Mouse (Mus musculus) midbrain, postnatal 0 days (tissue): Measurements from ENCODE around the gene Akap5. TPM values are rescaled to one million over a fixed set of nuclear protein-coding genes. Genes with fewer than 3 reads are reported as not detected.

ENCODE experiments used
- ATAC-seq: fragments of 200-750 bp; cut with Nextera tagmentation; 2 replicates; pipeline ENCODE4 v1.8.0; 2017; ENCODE audit warnings: moderate number of reproducible peaks, mild to moderate bottlenecking, moderate TSS enrichment, moderate library complexity; ENCODE audit not compliant: low FRiP score
- DNase-seq: peaks from one replicate; pipeline ENCODE4 v3.0.0-alpha.2; 2015; ENCODE audit warnings: low spot score
- H3K27ac ChIP-seq: fragments of 300-500 bp; sonication (generic); 2 replicates; pipeline ENCODE4 v1.5.1; 2014; ENCODE audit warnings: low read depth, mild to moderate bottlenecking, low read length, mixed read lengths
- H3K27me3 ChIP-seq: fragments of 300-500 bp; sonication (generic); 2 replicates; pipeline ENCODE4 v1.6.1; 2014; ENCODE audit warnings: low read length, control low read depth, mixed read lengths; ENCODE audit not compliant: insufficient read depth
- H3K36me3 ChIP-seq: fragments of 300-500 bp; sonication (generic); 2 replicates; pipeline ENCODE4 v1.6.1; 2014; ENCODE audit warnings: low read length, control low read depth, mixed read lengths; ENCODE audit not compliant: insufficient read depth
- H3K4me1 ChIP-seq: fragments of 300-500 bp; sonication (generic); 2 replicates; pipeline ENCODE4 v1.6.1; 2014; ENCODE audit warnings: mild to moderate bottlenecking, control low read depth, antibody characterized with exemption, low read length, mixed read lengths; ENCODE audit not compliant: insufficient read depth
- H3K4me2 ChIP-seq: fragments of 300-500 bp; sonication (generic); 2 replicates; pipeline ENCODE4 v1.6.1; 2014; ENCODE audit warnings: low read depth, mild to moderate bottlenecking, low read length, mixed read lengths; ENCODE audit not compliant: poor library complexity, severe bottlenecking
- H3K4me3 ChIP-seq: fragments of 300-500 bp; sonication (generic); 2 replicates; pipeline ENCODE4 v1.5.1; 2014; ENCODE audit warnings: low read depth, mild to moderate bottlenecking, low read length, moderate library complexity
- H3K9ac ChIP-seq: fragments of 300-500 bp; sonication (generic); replicated peaks from 2 replicates; pipeline ENCODE4 v1.6.1; 2014; ENCODE audit warnings: mild to moderate bottlenecking, low read length, moderate library complexity, mixed read lengths; ENCODE audit not compliant: poor library complexity, severe bottlenecking
- H3K9me3 ChIP-seq: fragments of 300-500 bp; sonication (generic); 2 replicates; pipeline ENCODE4 v1.6.1; 2016; ENCODE audit warnings: low read length, control low read depth
- CTCF ChIP-seq: IDR thresholded peaks from 2 replicates; pipeline ENCODE4 v1.5.1; 2016; ENCODE audit warnings: antibody characterized with exemption, mild to moderate bottlenecking
- WGBS: fragments of 180-500 bp; shearing (Covaris S2); extraction: QIAGEN DNeasy Blood & Tissue Kit; methylation state at CpG from one replicate; pipeline ENCODE4 v1.1.7; 2014; 5-methylcytosine and 5-hydroxymethylcytosine counted together
- polyA plus RNA-seq: library from polyadenylated mRNA; unstranded; fragments of >200 nt; fragmentation: Nextera tagmentation; extraction: Ambion mirVana; gene quantifications from 2 replicates; pipeline ENCODE4 v1.2.1, GENCODE M21; 2015
- total RNA-seq: library from RNA; depleted of rRNA; stranded (reverse); fragments of >200 nt; gene quantifications from 2 replicates; pipeline ENCODE4 v1.2.3, GENCODE M21; 2014

The Akap5 gene
- total and polyA plus RNA-seq, 2 experiments from 2014 or later = 10.7 to 17.2 TPM

- no peak for TF ChIP-seq CTCF
- DNase-seq (no peak), ATAC-seq (no peak)
- H3K4me2 ChIP-seq = no peak overlapping the region
- H3K4me1 ChIP-seq = no peaks in the 10 kb centered on the region
- H3K9me3 ChIP-seq = no peaks in the 10 kb centered on the region
- no peaks in the 10 kb centered on the region for H3K27me3 ChIP-seq
- H3K27ac ChIP-seq = no peak overlapping the region
- H3K36me3 ChIP-seq = 0 out of 2 replicates have a peak, but pooled peaks cover 2% of the 10 kb centered on the region
- H3K9ac ChIP-seq = no peak overlapping the region
- H3K4me3 ChIP-seq = no peak overlapping the region
- WGBS = 65% methylated on average over 9 of the region's 9 CpGs
Measured at GRCm38 (mm10) chr12:76361405-76362302, 37.0 kb downstream of the Akap5 start.

DNA sequence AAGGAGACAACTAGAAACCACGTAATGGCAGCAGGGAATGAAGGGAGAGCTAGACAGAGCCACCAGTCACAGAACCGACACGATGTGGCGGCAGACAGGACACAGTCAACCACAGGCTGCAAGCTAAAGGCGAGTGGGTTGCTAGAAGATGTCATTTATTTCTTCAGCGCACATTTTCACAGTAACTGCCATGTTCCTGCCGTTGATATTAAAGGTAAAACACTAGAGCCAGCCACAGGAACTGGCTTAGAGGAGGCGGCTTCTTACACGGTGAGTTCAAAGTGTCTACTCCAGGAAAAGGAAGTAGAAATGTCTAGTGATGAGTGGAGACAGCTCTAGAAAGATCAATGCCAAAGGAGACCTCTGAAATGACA, 37.6 kb downstream of the Akap5 start:
- H3K27ac ChIP-seq = no peak overlapping the region
- H3K9me3 ChIP-seq = no peaks in the 10 kb centered on the region
- DNase-seq = no peak
- H3K4me3 ChIP-seq = no peak overlapping the region
- no peak for TF ChIP-seq CTCF
- ATAC-seq = no peak
- WGBS = 83% methylated on average over 9 of the region's 9 CpGs
- H3K36me3 ChIP-seq = 0 out of 2 replicates have a peak, but pooled peaks cover 2% of the 10 kb centered on the region
- H3K9ac ChIP-seq = no peak overlapping the region
- H3K27me3 ChIP-seq = no peaks in the 10 kb centered on the region
- H3K4me2 ChIP-seq = no peak overlapping the region
- H3K4me1 ChIP-seq = peaks cover under 1% of the 10 kb centered on the region; the same call in 1 of the 2 replicates

GRCm38 (mm10) chr12:76366276-76366675, 41.6 kb downstream of the Akap5 start:
- ATAC-seq (no peak), DNase-seq (no peak)
- Histone ChIP-seq H3K4me3 (no peak overlapping the region), H3K27me3 (no peaks in the 10 kb centered on the region), H3K27ac (no peak overlapping the region), H3K36me3 (0 out of 2 replicates have a peak, but pooled peaks cover 2% of the 10 kb centered on the region), H3K9me3 (no peaks in the 10 kb centered on the region), H3K4me1 (peaks cover 8% of the 10 kb centered on the region; the same call in 1 of the 2 replicates), H3K9ac (no peak overlapping the region), H3K4me2 (no peak overlapping the region)
- no peak for TF ChIP-seq CTCF
- WGBS = 91% methylated on average over 3 of the region's 3 CpGs

DNA sequence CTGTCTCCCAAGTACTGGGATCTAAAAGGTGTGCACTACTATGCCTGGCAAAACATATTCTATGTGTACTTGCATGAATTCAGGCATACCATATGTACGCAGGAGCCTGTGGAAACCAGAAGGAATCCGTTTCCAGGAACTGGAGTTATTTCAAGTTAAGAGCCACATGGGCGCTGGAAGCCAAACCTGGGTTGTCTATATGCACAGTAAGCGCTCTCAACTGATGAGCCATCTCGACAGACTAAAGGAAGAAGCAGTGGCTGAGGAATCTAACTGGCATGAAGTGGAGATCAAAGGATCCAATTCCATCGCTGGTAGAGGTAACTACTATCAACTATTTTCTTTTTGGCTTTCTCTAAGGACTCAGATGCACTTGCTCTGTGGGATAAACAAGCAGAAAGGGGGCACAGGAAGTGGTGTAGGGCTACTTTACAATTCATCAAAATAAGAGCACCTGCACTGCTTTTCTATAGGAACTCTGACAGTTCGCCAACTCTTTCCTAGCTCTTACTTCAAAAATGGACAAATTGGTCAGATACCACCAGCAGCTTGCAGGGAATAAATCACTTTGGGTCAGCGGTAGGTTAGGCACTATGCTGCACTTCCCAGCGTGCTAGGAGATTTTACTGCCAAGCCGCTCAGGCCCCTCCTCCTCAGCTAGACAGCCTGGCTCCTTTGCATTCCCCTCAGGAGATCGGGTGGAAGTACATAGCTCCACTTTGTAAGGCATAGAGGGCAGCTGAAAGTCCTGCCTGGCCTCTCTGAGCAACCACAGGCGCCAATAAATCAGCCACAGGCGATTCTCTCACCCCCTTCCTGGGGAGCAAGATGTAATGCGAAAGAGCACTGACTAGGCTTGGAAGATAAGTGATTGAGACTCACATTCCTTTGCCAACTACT, 42.7 kb downstream of the Akap5 start:
- no peaks in the 10 kb centered on the region for H3K9me3 ChIP-seq
- H3K4me3 ChIP-seq = no peak overlapping the region
- TF ChIP-seq CTCF = no peak
- 0 out of 2 replicates have a peak, but pooled peaks cover 2% of the 10 kb centered on the region for H3K36me3 ChIP-seq
- peak overlapping the region; percentile 92 for H3K4me2 ChIP-seq
- H3K9ac ChIP-seq = peak overlapping the region; percentile 42; the same call in 1 of the 2 replicates
- peaks cover 8% of the 10 kb centered on the region; the same call in 1 of the 2 replicates for H3K4me1 ChIP-seq
- H3K27ac ChIP-seq = no peak overlapping the region
- 28% methylated on average over 14 of the region's 14 CpGs for WGBS
- no peaks in the 10 kb centered on the region for H3K27me3 ChIP-seq
- DNase-seq (peak; percentile 39), ATAC-seq (no peak)

- Histone ChIP-seq H3K9me3 (no peaks in the 10 kb centered on the region), H3K9ac (peak overlapping the region; percentile 98), H3K27me3 (no peaks in the 10 kb centered on the region), H3K4me2 (peak overlapping the region; percentile 92), H3K27ac (peak overlapping the region; percentile 98), H3K4me1 (peaks cover 8% of the 10 kb centered on the region; the same call in 1 of the 2 replicates), H3K36me3 (0 out of 2 replicates have a peak, but pooled peaks cover 2% of the 10 kb centered on the region), H3K4me3 (peak overlapping the region; percentile 97)
- TF ChIP-seq CTCF = no peak
- WGBS = 7% methylated on average over 9 of the region's 9 CpGs
- ATAC-seq (no peak), DNase-seq (no peak)
Measured at GRCm38 (mm10) chr12:76368201-76368789, 43.6 kb downstream of the Akap5 start.
